Mouse (Mus musculus) cerebellum, postnatal 14 days (tissue): ENCODE results near the gene Cttnbp2nl.

Source experiments
- DNase-seq, 2 experiments: peaks; one replicate each; pipeline ENCODE4 v3.0.0; 2021; ENCODE audit warnings: mixed read lengths in 2 of 2

Gene Cttnbp2nl

DNA sequence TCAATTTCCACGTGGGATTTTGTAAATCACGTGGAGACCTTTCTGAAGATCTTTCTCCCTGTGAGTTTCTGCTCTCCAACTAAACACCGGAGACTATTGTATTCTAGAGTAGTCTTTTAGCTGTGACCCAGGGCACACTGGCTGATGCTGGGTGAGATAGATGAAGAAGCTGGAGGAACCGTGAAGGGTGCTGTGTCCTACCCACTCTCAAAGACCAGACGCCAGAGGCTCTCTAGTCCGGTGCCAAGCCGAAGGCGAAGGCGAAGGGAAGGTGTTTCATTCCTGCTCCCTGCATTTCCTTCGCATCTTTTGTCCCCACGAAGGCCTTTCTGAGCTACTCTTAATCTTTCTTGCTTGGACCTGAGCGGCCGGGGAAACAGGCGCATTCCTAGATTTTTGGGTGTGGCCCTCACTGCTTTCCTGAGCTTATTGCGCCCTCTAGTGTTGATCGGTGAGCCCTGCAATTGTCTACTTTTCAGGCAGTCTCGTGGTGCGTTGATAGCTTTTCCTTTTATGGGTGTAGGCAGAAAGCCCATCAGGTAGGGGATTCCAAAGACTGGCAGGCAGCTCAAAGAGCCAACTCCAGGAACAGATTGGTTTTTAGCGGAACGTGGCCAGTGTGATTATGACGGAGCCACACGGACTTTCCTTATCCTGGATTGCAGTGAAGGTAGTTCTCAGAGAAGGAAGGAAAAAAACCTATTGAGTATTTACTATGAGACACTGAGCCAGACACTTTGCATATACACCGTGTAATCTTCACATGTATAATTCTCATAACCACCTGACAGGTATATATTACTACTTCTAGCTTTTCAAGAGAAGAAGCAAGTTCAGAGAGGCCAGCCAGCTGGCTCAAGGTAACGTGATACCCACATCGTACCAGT, 5.9 kb upstream of the Cttnbp2nl start:
- DNase-seq = peak; percentile 92 to 94

DNA sequence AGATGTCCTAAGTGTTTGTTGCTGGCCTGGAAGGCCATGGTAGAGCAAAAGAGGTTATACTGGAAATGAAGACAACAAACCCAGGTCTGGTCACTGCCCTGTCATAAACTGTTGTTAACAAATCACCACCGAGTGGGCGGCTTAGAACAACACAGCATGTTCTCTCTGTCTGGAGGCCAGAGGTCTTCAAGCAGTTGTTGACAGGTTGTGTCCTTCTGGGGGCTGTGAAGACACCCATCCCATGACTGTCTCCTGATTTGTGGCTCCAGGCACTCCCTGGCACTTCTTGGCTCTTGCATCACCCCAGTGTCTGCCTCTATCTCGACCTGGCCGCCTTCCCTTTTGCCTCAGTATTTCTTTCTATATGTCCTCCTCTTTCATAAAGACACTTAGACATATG, 2.7 kb upstream of the Cttnbp2nl start:
- no peak for DNase-seq

DNA sequence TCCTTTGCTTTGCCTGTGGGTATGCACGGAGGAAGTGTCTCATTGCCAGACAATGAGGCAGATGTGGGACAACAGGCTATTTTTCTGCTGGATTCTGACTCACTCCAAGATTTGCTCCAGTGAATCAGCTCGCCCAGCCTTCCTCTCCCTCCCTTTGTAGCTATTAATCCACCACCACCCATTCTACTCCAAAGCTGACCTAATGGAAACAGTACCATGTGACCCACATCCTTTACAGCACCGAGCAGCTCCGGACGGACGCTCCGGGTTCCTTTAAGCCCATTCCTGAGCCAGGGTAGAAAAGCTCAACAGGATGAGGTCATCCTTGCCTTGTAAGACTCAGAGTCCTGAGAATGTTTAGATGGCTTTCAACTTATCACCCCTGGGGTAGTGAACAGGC, 2.0 kb upstream of the Cttnbp2nl start:
- no peak for DNase-seq

DNA sequence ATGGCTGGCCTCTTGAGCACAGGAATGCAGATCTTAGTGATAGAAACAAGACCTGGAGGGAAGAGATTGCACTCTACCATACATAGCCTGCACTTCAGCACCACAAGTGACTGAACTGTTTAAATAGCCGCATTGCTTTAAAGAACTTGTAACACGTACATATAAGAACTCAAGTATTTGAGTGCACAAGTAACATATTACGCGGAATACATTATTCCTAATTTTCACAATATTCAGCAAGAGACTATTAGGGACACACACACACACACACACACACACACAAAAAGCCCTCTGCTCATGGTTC, 704 bp upstream of the Cttnbp2nl start:
- DNase-seq = no peak

DNA sequence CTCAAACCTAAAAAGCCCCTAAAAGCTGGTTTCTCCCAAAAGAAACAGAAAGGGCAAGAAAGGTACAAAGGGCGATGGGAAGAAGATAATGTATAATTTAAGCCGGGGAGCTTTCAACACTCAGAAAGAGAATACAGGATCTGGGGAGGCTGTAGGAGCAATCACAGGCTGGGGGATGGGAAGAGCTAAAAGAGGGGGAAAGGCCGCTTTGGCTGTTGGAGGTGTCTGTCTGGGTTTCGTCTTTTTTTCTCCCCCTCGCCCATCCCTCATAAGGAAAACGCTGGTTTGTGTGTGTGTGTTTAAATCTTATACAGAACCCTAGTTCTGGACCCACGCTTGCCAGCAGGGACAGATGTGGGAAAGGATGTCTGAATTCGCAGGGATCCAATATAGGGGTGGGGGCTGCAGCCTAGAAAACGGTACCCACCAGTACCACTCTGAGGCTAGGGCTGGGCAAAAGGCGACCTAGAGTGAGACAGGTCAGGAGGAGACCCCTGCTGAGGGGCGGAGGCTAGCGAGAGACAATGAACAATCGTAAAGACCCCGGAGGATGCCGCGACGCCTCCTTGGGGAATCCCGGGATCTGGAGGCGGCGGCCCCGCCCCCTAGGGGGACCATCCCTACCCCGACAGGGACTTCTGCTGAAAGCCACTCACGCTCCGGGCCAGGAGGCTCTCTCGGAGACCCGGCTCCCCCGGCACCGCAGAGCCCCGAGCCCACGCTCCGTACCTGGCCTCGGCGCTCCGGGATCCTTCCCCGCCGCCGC, 592 bp downstream of the Cttnbp2nl start:
- DNase-seq = no peak

DNA sequence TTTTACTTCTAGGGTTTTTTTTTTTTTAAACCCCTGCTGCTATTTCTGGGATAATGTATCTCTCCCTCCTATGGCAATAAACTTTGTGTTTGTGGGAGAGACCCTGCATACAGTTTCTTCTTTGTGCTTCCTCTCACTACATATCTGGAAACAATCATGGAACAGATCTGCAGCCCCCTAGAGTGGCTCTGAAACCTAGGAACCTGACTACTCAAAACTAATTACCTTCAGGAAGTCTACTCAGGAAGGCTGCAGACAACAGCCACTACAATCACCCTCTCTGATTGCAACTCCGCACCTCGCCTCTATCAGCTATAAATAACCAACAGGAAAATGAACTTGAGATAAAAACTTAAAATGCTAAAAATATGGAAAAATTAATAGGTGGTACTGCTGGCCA, 1.8 kb downstream of the Cttnbp2nl start:
- no peak for DNase-seq

DNA sequence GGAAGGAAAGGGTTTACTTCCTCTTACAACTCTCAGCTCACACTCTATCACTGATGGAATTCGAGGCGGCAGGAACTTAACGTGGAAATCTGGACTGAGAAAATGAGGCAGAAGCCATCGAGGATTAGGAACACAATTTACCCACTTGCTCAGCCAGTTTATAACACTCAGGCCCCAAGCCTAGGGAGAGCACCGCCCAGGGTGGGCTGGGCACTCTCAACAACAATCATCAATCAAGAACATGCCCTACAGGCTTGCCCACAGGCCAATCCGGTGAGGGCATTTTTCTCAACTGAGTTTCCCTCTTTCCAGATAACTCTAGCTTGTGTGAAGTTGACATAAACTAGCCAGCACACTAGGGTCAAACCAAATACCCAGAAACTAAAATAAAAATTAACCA, 3.1 kb downstream of the Cttnbp2nl start:
- no peak for DNase-seq

DNA sequence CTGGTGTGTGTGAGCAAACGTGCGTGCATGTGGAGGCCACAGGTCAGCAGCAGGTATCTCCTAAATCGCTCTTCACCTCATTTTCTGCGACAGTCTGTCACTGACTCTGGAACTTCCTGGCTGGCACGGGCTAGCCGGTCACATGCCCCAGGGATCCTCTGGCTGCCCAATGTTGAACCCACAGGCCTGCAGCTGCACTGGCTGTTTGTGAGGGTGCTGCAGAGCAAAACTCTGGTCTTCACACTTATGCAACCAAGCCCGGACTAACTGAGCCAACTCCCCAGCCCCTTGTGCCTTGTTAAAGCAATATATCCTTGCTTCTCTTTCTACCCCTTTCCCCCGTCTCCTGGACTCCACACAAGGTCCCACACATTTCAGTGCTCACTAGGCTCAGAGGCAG, 5.3 kb downstream of the Cttnbp2nl start:
- DNase-seq = peak; percentile 17 to 24

DNA sequence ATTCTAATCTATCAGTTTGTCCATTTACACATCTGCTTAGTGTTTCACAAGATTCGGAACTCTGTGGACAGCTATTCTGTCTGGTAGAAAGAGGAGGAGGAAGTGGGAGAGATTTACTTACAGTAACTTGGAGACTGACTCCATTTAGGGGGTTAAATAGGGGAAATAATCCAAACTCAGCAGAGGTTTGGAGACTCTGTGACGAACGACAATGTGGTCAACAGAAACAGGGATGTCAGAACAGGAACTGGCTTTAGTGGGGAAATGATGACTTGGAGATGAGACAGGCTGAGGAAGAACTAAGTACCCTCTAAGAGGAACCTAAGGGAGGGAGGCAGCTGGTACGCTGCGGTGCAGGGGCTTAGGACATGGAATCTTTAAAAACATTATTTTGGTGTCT, 6.1 kb downstream of the Cttnbp2nl start:
- no peak for DNase-seq

DNA sequence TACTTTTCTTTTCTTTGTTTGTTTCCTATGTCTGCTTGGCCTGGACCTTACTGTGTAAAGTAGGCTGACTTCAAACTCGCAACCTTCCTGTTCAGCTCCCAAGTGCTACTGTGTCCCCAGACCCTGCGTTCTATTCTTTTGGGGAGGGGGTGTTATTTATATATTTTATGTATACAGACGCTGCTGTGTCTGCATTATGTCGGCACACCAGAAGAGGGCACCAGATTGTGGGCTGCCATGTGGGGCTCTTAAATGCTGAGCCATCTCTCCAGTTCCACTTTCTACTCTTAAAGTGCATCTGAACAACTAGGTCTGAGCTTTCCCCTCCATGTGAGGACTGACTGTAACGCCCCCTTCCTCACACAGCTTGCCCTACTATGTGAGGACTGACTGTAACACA, 9.2 kb downstream of the Cttnbp2nl start:
- no peak for DNase-seq

DNA sequence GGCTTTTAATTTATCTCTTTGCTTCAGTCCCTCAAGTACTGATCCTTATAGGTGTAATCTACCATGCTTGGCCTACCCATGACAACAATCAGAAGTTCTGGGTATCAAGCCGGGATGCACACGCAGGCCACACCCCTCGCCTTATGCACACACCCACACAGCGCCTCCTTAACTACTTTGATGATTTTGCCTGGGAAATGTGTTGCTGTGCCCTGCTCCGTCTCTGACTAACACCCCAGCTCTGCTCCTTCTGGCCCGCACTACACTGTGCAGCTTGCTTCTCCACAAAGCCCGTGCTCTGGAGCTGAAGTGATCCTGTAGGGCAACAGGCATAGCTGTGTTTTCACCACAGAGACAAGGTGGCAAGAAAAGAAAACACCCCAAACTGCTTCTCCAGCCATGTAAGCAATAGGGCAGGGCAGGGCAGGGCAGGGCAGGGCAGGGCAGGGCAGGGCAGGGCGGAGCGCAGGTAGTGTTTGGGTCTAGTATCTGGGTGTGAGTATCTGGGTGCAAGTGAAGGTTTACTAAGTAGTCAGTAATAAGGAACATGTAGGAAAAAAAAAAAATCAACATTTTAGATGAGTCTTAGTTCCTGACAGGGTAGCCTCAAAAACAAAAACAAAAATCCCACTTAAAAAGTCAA, 11.8 kb downstream of the Cttnbp2nl start:
- no peak for DNase-seq

DNA sequence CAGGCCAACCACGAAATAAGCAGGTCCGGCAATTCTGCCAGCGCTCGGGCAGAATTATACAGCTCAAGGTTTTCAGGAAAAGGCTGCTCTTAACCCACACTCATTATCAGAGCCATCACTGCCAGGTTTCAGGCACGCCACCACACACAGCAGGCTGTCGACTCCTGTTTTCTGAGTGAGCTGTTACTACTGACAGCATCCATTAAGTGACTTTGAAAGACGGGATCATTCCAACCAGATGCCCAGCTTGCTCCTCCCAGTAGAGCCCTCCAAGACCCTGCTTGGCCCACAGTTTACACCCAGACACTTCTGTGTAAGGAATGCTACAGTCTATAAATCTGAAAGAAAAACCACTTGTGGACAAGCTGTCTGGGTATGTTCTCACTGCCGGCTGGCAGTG, 12.9 kb downstream of the Cttnbp2nl start:
- peak; percentile 7 to 21 for DNase-seq

DNA sequence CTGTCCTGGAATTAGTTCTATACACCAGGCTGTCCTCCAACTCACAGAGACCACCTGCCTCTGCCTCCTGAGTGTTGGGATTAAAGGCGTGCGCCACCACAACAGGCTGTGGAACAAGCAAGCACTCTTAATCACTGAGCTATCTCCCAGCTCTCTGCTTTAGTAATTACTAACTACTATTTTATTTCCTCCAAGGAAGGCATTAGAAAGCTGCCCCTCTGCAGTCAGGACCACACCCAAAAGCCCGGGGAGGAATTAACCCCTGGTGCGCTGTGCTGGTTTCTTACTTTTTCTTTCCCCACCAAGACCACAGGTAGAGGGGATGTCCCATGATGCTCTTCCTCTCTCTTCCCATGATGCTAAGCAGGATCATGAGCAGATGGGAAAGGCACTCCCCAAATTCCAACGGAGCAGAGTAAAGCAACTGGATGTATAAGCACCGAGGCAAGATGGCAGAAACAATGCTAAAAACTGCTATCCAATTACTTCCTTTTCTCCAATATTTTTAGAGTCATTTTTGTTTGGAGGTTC, 15.6 kb downstream of the Cttnbp2nl start:
- DNase-seq = no peak

DNA sequence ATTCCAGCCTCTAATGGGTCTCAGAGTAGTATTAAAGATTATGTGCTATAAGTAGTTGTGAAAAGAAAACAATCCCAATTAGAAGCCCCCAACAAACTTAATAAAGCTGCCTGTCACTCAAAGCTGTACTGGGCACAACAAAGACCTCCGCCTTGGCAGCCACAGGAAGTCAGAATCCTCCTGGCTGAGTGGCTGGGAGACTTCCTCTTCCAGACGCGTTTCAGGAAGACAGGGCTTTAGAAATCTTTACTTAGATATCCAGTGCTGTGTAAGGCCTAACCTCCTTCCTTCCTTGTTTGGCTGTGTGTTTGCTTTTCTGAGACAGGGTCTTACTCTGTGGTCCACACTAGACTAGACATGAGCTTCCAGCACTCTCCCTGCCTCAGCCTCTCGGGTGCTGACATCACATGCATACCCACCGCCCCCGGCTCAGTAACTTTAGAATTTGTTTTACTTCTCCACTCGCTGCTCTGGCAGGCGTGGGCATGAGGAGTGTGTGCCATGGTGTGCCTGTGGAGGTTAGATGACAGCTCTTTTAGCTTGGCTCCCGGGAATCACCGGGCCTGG, 16.6 kb downstream of the Cttnbp2nl start:
- DNase-seq = no peak

DNA sequence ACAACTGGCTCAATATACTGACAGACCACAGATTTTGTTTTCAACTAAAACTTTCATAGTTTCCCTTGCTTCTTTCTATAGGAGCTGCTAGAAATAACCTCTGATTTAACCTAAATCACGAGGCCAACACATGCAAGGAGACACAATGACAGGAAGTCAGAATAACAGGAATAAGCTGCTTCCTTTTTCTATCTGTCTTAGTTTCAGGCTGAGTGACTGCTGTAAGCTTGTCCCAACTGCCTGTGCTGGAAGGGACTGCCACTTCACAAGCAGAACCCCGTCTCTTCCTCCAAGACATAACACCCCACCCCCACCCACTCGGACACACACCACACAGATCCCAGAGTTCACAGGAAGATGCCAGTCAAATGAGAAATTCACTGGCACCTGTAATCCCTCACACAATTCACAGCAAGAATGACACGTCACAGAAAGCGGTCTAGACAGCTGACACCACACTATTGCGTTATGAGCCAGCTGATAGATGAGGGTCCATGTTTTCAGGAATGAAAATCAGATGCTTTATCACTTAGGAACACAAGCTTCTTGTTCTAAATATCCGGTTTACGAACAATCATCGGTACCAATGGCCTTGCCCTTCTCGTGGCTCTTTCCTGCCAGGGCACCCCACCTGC, 29.5 kb downstream of the Cttnbp2nl start:
- DNase-seq = no peak

DNA sequence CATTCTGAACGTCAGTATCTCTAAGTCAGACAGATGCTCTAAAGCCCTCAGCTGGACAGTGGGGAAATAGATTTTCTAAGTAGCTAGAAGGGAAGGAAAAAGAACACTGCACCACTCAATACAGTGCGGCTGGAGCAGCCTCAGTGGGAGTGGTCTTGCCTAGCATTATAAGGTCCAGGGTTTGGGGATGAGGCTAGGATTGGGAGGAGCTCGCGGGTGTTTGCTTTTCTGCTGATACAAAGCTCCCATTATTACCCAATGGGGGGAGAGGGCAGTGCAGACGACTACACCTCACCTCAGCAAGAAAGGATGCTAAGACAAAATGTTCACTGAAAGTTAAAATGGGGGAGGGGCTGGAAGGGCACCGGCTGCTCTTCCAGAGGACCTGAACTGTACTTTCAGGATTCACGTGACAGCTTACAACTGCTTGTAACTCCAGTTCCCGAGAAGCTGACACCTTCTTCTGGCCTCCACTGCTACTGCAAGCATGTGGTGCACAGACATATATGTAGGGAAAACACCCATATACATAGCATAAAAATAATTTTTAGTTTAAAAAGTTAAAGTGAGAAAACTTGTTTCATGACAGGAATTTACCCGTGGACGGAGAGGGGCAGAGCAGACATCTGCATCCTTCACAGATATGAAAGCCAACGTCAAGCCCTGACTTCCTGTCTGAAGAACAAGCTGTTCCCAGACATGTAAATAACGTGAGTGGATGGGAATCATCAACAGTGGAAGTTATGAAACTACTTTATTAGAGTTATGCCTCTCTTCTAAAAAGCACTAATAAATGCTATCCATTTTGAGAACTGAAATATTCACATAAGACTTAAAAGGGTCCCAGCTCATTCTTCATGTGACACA, 32.9 kb downstream of the Cttnbp2nl start:
- DNase-seq = no peak

DNA sequence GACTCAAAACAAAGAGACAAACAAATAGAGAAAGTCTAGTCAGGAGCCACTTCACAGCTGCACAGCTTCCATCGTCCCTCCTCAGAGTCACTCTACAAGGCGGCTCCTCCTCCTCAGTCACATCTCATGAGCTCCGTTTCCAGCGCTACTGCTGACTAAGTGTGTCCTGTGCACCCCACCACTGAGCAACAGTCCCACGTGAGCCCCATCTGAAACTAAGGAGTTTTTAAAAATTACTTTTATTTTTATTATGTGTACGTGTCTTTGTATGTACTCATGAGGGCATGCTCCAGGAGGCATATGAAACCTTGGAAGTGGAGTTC, 34.2 kb downstream of the Cttnbp2nl start:
- DNase-seq = no peak

DNA sequence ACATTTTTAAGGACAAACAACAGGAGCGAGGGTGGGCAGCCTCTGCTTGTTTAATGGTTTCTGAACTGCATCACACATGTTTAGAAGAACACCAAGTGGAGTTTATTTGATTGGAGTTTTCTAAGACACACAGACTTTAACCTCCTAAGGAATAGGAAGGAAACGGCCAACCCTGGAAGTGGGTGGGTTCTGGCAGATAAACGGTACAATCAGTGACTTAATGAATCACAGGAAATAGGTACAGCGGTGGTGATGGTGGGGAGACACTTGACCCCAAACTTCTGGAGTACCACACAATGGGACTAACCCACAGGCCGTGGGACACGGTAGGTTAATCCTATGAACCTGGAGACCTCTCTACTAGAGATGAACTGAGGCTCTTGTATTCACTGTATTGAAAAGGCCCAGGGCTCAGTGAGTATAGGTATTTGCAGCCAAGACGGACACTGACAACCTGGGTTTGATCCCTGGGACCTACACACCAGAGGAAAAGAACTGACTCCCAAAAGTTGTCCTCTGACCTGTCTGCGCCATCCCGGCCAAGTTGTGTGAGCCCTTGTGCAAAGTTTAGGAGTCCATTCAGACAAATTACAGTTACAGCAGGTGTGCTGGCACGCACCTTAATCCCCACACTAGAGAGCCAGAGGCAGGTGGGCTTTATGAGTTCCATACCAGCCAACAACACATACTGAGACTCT, 34.7 kb downstream of the Cttnbp2nl start:
- no peak for DNase-seq

DNA sequence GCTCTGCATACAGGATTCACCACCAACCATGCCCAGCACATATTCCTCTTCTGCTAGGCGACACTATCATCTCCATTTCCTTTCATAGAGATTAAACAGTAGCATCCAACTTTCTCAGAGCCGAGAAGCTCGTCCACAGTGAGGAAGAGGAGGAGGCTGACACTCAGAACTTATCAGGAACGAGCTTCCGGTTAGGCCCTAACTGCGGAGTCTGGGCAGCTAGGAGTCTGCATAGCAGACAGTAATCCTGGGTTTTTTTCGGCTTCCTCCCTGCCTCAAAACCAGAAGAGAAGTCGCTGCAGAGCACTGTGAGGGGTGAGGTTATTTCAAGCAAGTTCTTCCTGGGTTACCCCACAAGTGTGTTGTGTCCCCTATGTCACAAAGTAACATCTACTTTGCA, 35.6 kb downstream of the Cttnbp2nl start:
- no peak for DNase-seq

DNA sequence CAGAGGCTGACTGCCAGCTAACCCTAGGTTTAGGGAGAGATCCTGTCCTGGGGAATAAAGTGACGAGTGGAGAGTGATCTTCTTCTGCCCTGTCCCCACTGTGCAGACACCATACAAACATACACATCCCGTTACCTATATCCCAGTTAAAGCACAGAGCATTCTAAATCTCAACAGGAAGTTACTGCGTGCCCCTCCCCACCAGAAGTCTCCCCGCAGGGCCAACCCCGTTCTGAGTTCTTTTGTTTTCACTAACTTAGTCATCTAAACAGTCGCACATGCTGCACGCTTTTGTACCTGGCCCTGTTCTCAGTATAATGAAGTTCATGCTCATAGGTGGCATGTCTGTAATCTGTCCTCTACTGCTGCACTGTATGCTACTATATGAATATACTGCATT, 36.7 kb downstream of the Cttnbp2nl start:
- DNase-seq = no peak

DNA sequence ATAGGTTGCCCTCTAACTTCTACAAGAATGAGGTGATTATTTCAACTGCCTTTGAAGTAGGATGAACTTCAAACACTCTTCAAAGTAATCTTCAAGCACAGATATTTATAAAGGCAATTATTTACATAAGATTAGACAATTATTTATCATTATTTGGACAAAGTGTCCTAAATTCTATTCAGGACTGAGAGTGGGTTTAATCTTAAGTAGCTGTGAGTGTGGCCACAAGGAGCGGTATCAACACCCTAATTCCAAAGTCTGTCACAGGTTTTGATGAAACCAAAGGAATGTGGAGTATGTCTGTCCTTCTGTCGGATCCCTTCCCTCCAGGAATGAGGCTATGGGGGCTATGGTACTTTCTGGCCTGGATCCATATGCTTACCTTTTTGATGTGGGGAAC, 38.0 kb downstream of the Cttnbp2nl start:
- DNase-seq = no peak
